Mouse (Mus musculus): ENCODE measurements around the gene Fam155a. TPM values are rescaled to one million over a fixed set of nuclear protein-coding genes. Genes with fewer than 3 reads are reported as not detected.

Gene Fam155a
- total and polyA plus RNA-seq, 2 experiments from 2014 or later, result 0.04 to 1.4 TPM

GRCm38 (mm10) chr8:9335933-9336303, 435.0 kb downstream of the Fam155a start:
- no peak overlapping the region for H3K9ac ChIP-seq (replicated peaks; ENCODE audit: low read depth, low read length)
- no peak overlapping the region for H3K4me2 ChIP-seq (ENCODE audit: low read depth, low read length)
- H3K4me1 ChIP-seq (ENCODE audit: control insufficient read depth, insufficient read depth), result peaks cover 5% of the 10 kb centered on the region; the same call in 1 of the 2 replicates
- H3K27me3 ChIP-seq (ENCODE audit: control insufficient read depth, insufficient read depth, low read length), result no peaks in the 10 kb centered on the region
- no peaks in the 10 kb centered on the region for H3K36me3 ChIP-seq (replicated peaks; ENCODE audit: control insufficient read depth, insufficient read depth, low read length)
- 63% methylated on average over 6 of the region's 6 CpGs for WGBS
- DNase-seq (ENCODE audit: low spot score), result no peak
- no peaks in the 10 kb centered on the region for H3K9me3 ChIP-seq (replicated peaks; ENCODE audit: control insufficient read depth, low read length)
- H3K27ac ChIP-seq (ENCODE audit: low read depth), result no peak overlapping the region
- no peak overlapping the region for H3K4me3 ChIP-seq (ENCODE audit: low read depth, low read length)
- ATAC-seq (ENCODE audit: insufficient read depth, low read depth), result no peak
- no peak for TF ChIP-seq CTCF (IDR thresholded peaks at IDR 0.05; ENCODE audit: low read depth)
- TF ChIP-seq EP300 (IDR thresholded peaks at IDR 0.05; ENCODE audit: low read depth), result no peak

- Histone ChIP-seq H3K36me3 (replicated peaks; ENCODE audit: control insufficient read depth, insufficient read depth, low read length) (no peaks in the 10 kb centered on the region), H3K27ac (ENCODE audit: low read depth) (no peak overlapping the region), H3K4me2 (ENCODE audit: low read depth, low read length) (no peak overlapping the region), H3K9me3 (replicated peaks; ENCODE audit: control insufficient read depth, low read length) (no peaks in the 10 kb centered on the region), H3K4me1 (ENCODE audit: control insufficient read depth, insufficient read depth) (peaks cover 5% of the 10 kb centered on the region; the same call in 1 of the 2 replicates), H3K4me3 (ENCODE audit: low read depth, low read length) (no peak overlapping the region), H3K9ac (replicated peaks; ENCODE audit: low read depth, low read length) (no peak overlapping the region), H3K27me3 (ENCODE audit: control insufficient read depth, insufficient read depth, low read length) (no peaks in the 10 kb centered on the region)
- ATAC-seq (ENCODE audit: insufficient read depth, low read depth) (no peak), DNase-seq (ENCODE audit: low spot score) (no peak)
- 54% methylated on average over 10 of the region's 10 CpGs for WGBS
- TF ChIP-seq CTCF (IDR thresholded peaks at IDR 0.05; ENCODE audit: low read depth) (no peak), EP300 (IDR thresholded peaks at IDR 0.05; ENCODE audit: low read depth) (no peak)
Observed at GRCm38 (mm10) chr8:9335285-9335932, 435.6 kb downstream of the Fam155a start.

- peaks cover 5% of the 10 kb centered on the region; the same call in 1 of the 2 replicates for H3K4me1 ChIP-seq (ENCODE audit: control insufficient read depth, insufficient read depth)
- DNase-seq (ENCODE audit: low spot score) (no peak), ATAC-seq (ENCODE audit: insufficient read depth, low read depth) (no peak)
- H3K36me3 ChIP-seq (replicated peaks; ENCODE audit: control insufficient read depth, insufficient read depth, low read length), result no peaks in the 10 kb centered on the region
- H3K4me3 ChIP-seq (ENCODE audit: low read depth, low read length), result no peak overlapping the region
- no peak overlapping the region for H3K9ac ChIP-seq (replicated peaks; ENCODE audit: low read depth, low read length)
- H3K27me3 ChIP-seq (ENCODE audit: control insufficient read depth, insufficient read depth, low read length), result no peaks in the 10 kb centered on the region
- TF ChIP-seq CTCF (IDR thresholded peaks at IDR 0.05; ENCODE audit: low read depth) (no peak), EP300 (IDR thresholded peaks at IDR 0.05; ENCODE audit: low read depth) (no peak)
- H3K9me3 ChIP-seq (replicated peaks; ENCODE audit: control insufficient read depth, low read length), result no peaks in the 10 kb centered on the region
- no peak overlapping the region for H3K4me2 ChIP-seq (ENCODE audit: low read depth, low read length)
- no peak overlapping the region for H3K27ac ChIP-seq (ENCODE audit: low read depth)
- 23% methylated on average over 2 of the region's 2 CpGs for WGBS
Observed at GRCm38 (mm10) chr8:9332766-9333165, 438.2 kb downstream of the Fam155a start.

- Histone ChIP-seq H3K9me3 (replicated peaks; ENCODE audit: control insufficient read depth, low read length) (no peaks in the 10 kb centered on the region), H3K4me3 (ENCODE audit: low read depth, low read length) (no peak overlapping the region), H3K4me2 (ENCODE audit: low read depth, low read length) (no peak overlapping the region), H3K27me3 (ENCODE audit: control insufficient read depth, insufficient read depth, low read length) (no peaks in the 10 kb centered on the region), H3K4me1 (ENCODE audit: control insufficient read depth, insufficient read depth) (no peaks in the 10 kb centered on the region), H3K36me3 (replicated peaks; ENCODE audit: control insufficient read depth, insufficient read depth, low read length) (no peaks in the 10 kb centered on the region), H3K27ac (ENCODE audit: low read depth) (no peak overlapping the region), H3K9ac (replicated peaks; ENCODE audit: low read depth, low read length) (no peak overlapping the region)
- DNase-seq (ENCODE audit: low spot score) (peak; percentile 16), ATAC-seq (ENCODE audit: insufficient read depth, low read depth) (no peak)
- WGBS, result 23% methylated on average over 8 of the region's 8 CpGs
- TF ChIP-seq CTCF (IDR thresholded peaks at IDR 0.05; ENCODE audit: low read depth), result no peak
- TF ChIP-seq EP300 (IDR thresholded peaks at IDR 0.05; ENCODE audit: low read depth), result no peak
Observed at GRCm38 (mm10) chr8:9309456-9309855, 461.5 kb downstream of the Fam155a start.

- ATAC-seq (ENCODE audit: insufficient read depth, low read depth), result no peak
- TF ChIP-seq CTCF (IDR thresholded peaks at IDR 0.05; ENCODE audit: low read depth), result no peak
- no peak for TF ChIP-seq EP300 (IDR thresholded peaks at IDR 0.05; ENCODE audit: low read depth)
- Histone ChIP-seq H3K4me3 (ENCODE audit: low read depth, low read length) (no peak overlapping the region), H3K9me3 (replicated peaks; ENCODE audit: control insufficient read depth, low read length) (no peaks in the 10 kb centered on the region), H3K4me1 (ENCODE audit: control insufficient read depth, insufficient read depth) (no peaks in the 10 kb centered on the region), H3K27ac (ENCODE audit: low read depth) (no peak overlapping the region), H3K27me3 (ENCODE audit: control insufficient read depth, insufficient read depth, low read length) (no peaks in the 10 kb centered on the region), H3K9ac (replicated peaks; ENCODE audit: low read depth, low read length) (no peak overlapping the region), H3K4me2 (ENCODE audit: low read depth, low read length) (no peak overlapping the region), H3K36me3 (replicated peaks; ENCODE audit: control insufficient read depth, insufficient read depth, low read length) (no peaks in the 10 kb centered on the region)
- 64% methylated on average over 6 of the region's 6 CpGs for WGBS
- DNase-seq (ENCODE audit: low spot score), result no peak
Observed at GRCm38 (mm10) chr8:9303526-9304135, 467.3 kb downstream of the Fam155a start.

Measured in heart, postnatal 0 days (tissue).